Mouse (Mus musculus) neutrophil, adult 83 days (primary cell): ENCODE results near the gene Pcif1. TPM values are rescaled to one million over a fixed set of nuclear protein-coding genes. Genes with fewer than 3 reads are reported as not detected.

ENCODE experiments used
- total RNA-seq, 2 experiments: library from RNA; stranded (reverse); gene quantifications; one replicate each; pipeline ENCODE4 v1.2.4; 2023

Pcif1 gene
- total RNA-seq: 10 to 100 TPM; 51.1 to 56.8 TPM

GRCm38 (mm10) chr2:164879228-164879567 lies at the start of gene Pcif1:
Gene Pcif1, plus strand, starts transcription at chr2:164879304.

GRCm38 (mm10) chr2:164832748-164833301 lies 46.3 kb upstream of the Pcif1 start, which contains the start of gene Ctsa:
Gene Ctsa, plus strand, starts transcription at chr2:164832873.

GRCm38 (mm10) chr2:164833314-164833959 lies 45.7 kb upstream of the Pcif1 start, which contains the start of gene Neurl2:
Gene Neurl2, minus strand, starts transcription at chr2:164833456.

GRCm38 (mm10) chr2:164857101-164857821 lies 21.8 kb upstream of the Pcif1 start, which contains the start of gene Pltp:
Gene Pltp, minus strand, starts transcription at chr2:164857711.

GRCm38 (mm10) chr2:164911086-164912048 lies 32.3 kb downstream of the Pcif1 start, which contains the start of gene Zfp335:
Gene Zfp335, minus strand, starts transcription at chr2:164911757.

GRCm38 (mm10) chr2:164940140-164940830 lies 61.2 kb downstream of the Pcif1 start, which contains the start of gene Mmp9:
Gene Mmp9, plus strand, starts transcription at chr2:164940780.

Other genes starting within 250 kb of the Pcif1 start
- gene Wfdc16, start 240.5 kb upstream of the Pcif1 start, total RNA-seq: not detected
- gene Wfdc10, start 223.3 kb upstream of the Pcif1 start, total RNA-seq: 10 to 100 TPM; 13.6 to 15.0 TPM
- gene Wfdc9, start 222.7 kb upstream of the Pcif1 start, total RNA-seq: not detected
- gene Wfdc11, start 205.2 kb upstream of the Pcif1 start, total RNA-seq: not detected
- not detected for gene Wfdc13, start 194.2 kb upstream of the Pcif1 start, total RNA-seq
- gene Spint4, start 180.8 kb upstream of the Pcif1 start, total RNA-seq: not detected
- gene Spint5, start 164.0 kb upstream of the Pcif1 start, total RNA-seq: not detected
- under 1 TPM in 1 of 2 experiments, not detected in 1; 0.22 TPM for gene Wfdc3, start 133.4 kb upstream of the Pcif1 start, total RNA-seq
- gene Dnttip1, start 133.3 kb upstream of the Pcif1 start, total RNA-seq: 10 to 100 TPM; 28.8 to 32.0 TPM
- gene Ube2c, start 109.4 kb upstream of the Pcif1 start, total RNA-seq: 100 to 1,000 TPM; 118 to 133 TPM
- 1 to 10 TPM in 1 of 2 experiments, under 1 TPM in 1; 0.70 to 1.4 TPM for gene Tnnc2, start 99.3 kb upstream of the Pcif1 start, total RNA-seq
- gene Snx21, start 93.5 kb upstream of the Pcif1 start, total RNA-seq: 1 to 10 TPM; 3.3 to 3.8 TPM
- gene Acot8, start 74.4 kb upstream of the Pcif1 start, total RNA-seq: 10 to 100 TPM; 41.6 to 50.0 TPM
- gene Zswim3, start 74.2 kb upstream of the Pcif1 start, total RNA-seq: 1 to 10 TPM; 3.4 to 4.4 TPM
- gene Zswim1, start 56.6 kb upstream of the Pcif1 start, total RNA-seq: 1 to 10 TPM; 3.4 to 3.6 TPM
- gene Spata25, start 50.8 kb upstream of the Pcif1 start, total RNA-seq: not detected
- 100 to 1,000 TPM; 182 to 209 TPM for gene Ctsa, start 46.4 kb upstream of the Pcif1 start, total RNA-seq
- gene Neurl2, start 45.8 kb upstream of the Pcif1 start, total RNA-seq: 1 to 10 TPM; 1.7 to 2.3 TPM
- gene Pltp, start 21.6 kb upstream of the Pcif1 start, total RNA-seq: 1 to 10 TPM; 8.9 to 9.6 TPM
- 10 to 100 TPM; 28.2 to 29.1 TPM for gene Zfp335, start 32.5 kb downstream of the Pcif1 start, total RNA-seq
- gene Mmp9, start 61.5 kb downstream of the Pcif1 start, total RNA-seq: 1,000 to 10,000 TPM; 1,731 to 1,759 TPM
- gene Slc12a5, start 81.5 kb downstream of the Pcif1 start, total RNA-seq: 1 to 10 TPM; 4.2 to 6.0 TPM
- 10 to 100 TPM; 20.7 to 21.4 TPM for gene Ncoa5, start 155.6 kb downstream of the Pcif1 start, total RNA-seq
- 1 to 10 TPM; 7.0 to 8.6 TPM for gene Cd40, start 176.3 kb downstream of the Pcif1 start, total RNA-seq
- not detected for gene 1700025C18Rik, start 211.4 kb downstream of the Pcif1 start, total RNA-seq